Mouse (Mus musculus): ENCODE measurements around the gene Wnt10b.

Gene Wnt10b

DNA sequence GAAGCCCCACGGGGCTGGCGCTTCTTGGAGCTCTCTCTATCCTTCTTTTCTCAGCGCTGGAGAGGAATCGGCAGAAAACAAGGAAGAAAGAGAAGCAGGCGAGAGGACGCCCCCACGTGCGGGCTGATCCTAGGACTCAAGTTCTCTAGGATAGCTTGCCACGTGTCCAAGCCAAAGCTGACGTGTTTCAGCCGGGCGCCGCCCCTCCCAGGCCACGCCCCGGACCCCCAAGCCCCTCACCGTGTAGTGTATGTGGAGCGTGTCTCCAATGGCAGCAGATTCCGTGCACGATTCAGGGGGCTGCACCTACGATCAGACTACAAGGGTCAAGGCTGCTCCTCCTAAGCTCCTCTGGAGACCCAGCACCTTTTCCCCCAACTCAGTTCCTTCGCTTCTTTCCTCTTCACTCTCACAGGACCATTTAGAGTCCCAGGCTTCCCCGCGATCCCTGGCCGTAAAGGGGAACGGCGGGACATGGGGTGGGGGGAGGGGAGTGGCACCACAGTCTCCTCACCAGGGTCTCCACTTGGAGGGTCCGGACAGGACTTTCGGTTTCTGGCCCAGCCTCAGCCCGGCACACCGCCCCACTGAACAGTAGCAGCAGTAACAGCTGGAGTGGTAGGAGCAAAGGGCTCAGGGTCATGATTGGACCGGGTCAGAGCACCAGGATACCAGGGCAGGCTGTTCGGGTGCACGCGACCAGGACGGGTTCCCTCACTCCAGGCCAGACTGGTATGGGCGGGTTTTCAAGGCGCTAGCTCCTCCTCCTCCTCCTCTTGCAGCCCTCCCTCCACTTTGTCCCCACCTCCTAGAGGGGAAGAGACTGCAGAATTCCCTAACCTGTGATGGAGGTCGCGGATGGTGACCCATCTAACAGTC lies 50.3 kb downstream of the Wnt10b start, which contains the start of gene Fkbp11:
TSS of gene Fkbp11 (minus strand) at position 756 of the 879 bp plus-strand sequence.
- DNase-seq = peak; percentile 34 to 49

DNA sequence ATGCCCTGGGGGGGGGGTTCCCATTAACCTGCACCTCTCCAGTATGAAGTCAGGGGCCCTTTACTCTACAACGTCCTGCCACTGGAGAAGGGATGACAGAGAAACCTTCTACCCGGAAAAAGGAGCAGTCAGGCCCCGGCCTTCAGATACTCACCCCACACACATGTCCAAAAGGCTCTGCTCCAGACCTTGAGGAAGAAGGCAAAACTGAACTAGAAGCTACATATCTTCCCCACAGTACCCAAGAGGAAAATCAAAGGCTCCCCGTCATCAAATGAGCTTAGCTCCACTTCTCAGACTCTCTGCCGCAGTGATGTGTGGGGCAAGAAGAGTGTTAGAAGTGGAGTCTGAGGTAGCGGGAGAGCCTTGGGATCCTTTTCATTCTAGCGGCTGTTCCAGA lies 51.2 kb downstream of the Wnt10b start:
- no peak for DNase-seq

DNA sequence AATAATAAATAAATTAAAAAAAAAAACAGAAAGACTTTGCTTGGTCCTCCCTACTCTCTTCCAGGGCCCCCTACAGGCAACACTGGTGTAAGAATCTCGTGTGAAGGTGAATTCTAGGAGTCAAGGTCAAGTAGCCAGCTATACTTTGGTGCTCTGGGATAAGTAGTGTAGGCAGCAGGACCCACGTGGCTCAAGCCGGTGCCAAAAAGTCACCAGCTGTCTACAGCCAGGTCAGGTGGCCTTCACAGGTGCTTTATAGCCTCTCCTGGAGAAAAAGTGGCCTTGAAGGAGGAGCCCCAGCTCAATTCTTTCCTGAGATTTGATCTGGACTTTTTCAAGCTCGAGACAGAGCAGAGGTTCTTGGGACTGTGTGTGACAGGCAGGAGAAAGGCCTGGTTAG lies 51.9 kb downstream of the Wnt10b start:
- no peak for DNase-seq

DNA sequence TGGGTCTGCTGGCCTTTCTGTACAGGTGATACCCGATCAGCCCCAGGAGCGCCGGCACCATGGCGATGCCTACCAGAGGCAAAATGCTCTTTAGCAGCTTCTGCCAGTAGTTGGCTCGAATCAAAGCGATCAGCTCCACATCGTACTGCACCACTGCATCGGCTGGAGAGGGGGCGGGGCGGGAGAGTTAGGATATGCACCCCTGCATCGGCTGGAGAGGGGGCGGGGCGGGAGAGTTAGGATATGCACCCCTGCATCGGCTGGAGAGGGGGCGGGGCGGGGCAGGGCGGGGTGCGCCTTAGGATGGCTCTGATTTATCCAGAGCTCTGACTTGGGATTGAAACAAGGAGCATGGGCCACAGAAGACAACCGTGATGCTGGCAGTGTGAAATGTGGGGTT lies 53.5 kb downstream of the Wnt10b start:
- DNase-seq = no peak

DNA sequence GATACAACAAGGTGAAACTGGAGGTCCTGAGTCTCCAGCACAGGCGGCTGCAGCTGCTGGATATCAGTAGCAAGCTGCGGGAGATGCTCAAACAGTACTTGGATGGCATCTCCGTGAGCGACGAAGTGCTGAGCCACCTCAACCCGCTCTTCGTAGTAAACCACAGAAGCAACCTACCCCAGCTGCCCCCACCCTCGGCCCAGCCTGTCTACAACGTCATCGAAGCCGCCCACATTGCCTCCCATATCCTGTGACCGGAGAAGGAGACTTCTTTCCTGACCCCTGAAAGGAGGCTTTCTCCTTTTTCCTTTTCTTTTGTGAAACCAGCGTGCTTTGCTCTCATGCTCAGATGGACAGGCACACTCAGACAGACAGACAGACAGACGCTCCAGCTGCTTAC lies 55.1 kb downstream of the Wnt10b start:
- no peak for DNase-seq

DNA sequence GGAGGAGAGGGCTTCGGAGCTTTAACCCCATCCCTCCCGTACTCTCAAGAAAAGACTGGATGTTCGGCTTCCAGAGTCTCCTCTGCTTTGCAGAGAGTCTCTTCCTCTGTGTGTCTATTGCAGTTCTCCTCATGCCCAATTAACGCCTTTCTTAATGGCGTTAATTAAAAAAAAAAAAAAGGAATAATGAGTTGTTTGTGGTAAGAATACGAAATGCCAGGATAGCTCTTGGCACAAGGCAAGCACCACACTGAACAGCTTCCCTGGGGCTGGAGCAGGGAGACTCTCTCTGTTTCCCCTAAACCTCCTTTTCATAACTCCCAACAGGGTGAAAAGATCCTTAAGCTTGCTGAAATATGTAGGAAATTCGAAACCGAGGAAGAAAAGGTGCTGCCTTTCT lies 55.8 kb downstream of the Wnt10b start:
- no peak for DNase-seq

Data from spleen, adult 18-20 months (tissue).